Mouse (Mus musculus) kidney, embryonic 16.5 days (tissue): ENCODE data around the gene E330017A01Rik. TPM values are rescaled to one million over a fixed set of nuclear protein-coding genes. Genes with fewer than 3 reads are reported as not detected.

ENCODE experiments used
- ATAC-seq: fragments of 200-750 bp; cut with Nextera tagmentation; 2 replicates; pipeline ENCODE4 v1.8.0; 2017; ENCODE audit warnings: moderate TSS enrichment; ENCODE audit not compliant: low FRiP score, low TSS enrichment
- H3K27ac ChIP-seq: fragments of 300-500 bp; sonication (generic); 2 replicates; pipeline ENCODE4 v1.5.1; 2014; ENCODE audit warnings: low read length
- H3K27me3 ChIP-seq: fragments of 300-500 bp; sonication (generic); 2 replicates; pipeline ENCODE4 v1.6.1; 2014; ENCODE audit warnings: low read length, control low read depth, mixed read lengths; ENCODE audit not compliant: insufficient read depth
- H3K36me3 ChIP-seq: fragments of 300-500 bp; sonication (generic); 2 replicates; pipeline ENCODE4 v1.6.1; 2014; ENCODE audit warnings: low read length, control low read depth, mixed read lengths; ENCODE audit not compliant: insufficient read depth
- H3K4me1 ChIP-seq: fragments of 300-500 bp; sonication (generic); 2 replicates; pipeline ENCODE4 v1.6.1; 2014; ENCODE audit warnings: low read length, control low read depth, mixed read lengths; ENCODE audit not compliant: insufficient read depth
- H3K4me2 ChIP-seq: fragments of 300-500 bp; sonication (generic); replicated peaks from 2 replicates; pipeline ENCODE4 v1.6.1; 2014; ENCODE audit warnings: low read depth, low read length
- H3K4me3 ChIP-seq: fragments of 300-500 bp; sonication (generic); 2 replicates; pipeline ENCODE4 v1.5.1; 2014; ENCODE audit warnings: mild to moderate bottlenecking, low read length
- H3K9ac ChIP-seq: fragments of 300-500 bp; sonication (generic); replicated peaks from 2 replicates; pipeline ENCODE4 v1.6.1; 2014; ENCODE audit warnings: low read length
- H3K9me3 ChIP-seq: fragments of 300-500 bp; sonication (generic); 2 replicates; pipeline ENCODE4 v1.6.1; 2016; ENCODE audit warnings: low read length, control low read depth
- WGBS: fragments of 180-500 bp; shearing (Covaris S2); extraction: QIAGEN DNeasy Blood & Tissue Kit; methylation state at CpG from one replicate; pipeline ENCODE4 v1.1.7; 2014; 5-methylcytosine and 5-hydroxymethylcytosine counted together
- polyA plus RNA-seq: library from polyadenylated mRNA; unstranded; fragments of >200 nt; fragmentation: Nextera tagmentation; extraction: Ambion mirVana; gene quantifications from 2 replicates; pipeline ENCODE4 v1.2.1, GENCODE M21; 2015

E330017A01Rik gene
- polyA plus RNA-seq: not detected in 2 replicates

DNA sequence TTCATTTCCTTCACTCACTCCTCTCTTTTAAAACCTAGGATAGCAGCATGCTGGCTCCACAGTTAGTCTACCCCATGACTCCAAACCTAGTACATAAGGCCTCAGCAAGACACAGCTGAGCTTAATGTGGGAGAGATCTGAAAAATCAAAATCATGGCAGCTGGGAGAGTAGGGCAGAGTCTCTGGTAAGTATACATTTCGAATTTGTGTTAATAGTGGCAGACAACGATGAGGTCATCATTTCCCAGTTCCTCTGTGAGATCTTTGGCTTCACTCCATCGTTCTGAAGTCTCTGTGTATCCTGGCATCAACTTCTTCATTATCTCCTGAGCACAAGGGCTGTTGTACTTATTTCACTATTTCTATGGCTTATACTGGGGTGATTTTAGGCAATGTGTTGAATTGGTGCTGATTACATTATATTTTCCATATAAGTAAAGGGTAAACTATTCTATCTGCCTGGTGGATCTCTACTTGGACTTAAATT lies at the start of gene E330017A01Rik:
E330017A01Rik (minus strand) TSS at position 51 of the 487 bp plus-strand sequence.
- H3K4me3 ChIP-seq: no peak within 1 kb of the TSS
- no peak within 1 kb of the TSS for H3K4me2 ChIP-seq
- no peaks in the 10 kb centered on the region for H3K9me3 ChIP-seq
- no peaks in the 10 kb centered on the region for H3K27me3 ChIP-seq
- H3K36me3 ChIP-seq: no peaks in the 10 kb centered on the region
- H3K27ac ChIP-seq: no peak within 1 kb of the TSS
- no peak within 1 kb of the TSS for H3K9ac ChIP-seq
- no peak for ATAC-seq
- no peaks in the 10 kb centered on the region for H3K4me1 ChIP-seq
- WGBS: 84% methylated on average over 3 of the region's 3 CpGs

DNA sequence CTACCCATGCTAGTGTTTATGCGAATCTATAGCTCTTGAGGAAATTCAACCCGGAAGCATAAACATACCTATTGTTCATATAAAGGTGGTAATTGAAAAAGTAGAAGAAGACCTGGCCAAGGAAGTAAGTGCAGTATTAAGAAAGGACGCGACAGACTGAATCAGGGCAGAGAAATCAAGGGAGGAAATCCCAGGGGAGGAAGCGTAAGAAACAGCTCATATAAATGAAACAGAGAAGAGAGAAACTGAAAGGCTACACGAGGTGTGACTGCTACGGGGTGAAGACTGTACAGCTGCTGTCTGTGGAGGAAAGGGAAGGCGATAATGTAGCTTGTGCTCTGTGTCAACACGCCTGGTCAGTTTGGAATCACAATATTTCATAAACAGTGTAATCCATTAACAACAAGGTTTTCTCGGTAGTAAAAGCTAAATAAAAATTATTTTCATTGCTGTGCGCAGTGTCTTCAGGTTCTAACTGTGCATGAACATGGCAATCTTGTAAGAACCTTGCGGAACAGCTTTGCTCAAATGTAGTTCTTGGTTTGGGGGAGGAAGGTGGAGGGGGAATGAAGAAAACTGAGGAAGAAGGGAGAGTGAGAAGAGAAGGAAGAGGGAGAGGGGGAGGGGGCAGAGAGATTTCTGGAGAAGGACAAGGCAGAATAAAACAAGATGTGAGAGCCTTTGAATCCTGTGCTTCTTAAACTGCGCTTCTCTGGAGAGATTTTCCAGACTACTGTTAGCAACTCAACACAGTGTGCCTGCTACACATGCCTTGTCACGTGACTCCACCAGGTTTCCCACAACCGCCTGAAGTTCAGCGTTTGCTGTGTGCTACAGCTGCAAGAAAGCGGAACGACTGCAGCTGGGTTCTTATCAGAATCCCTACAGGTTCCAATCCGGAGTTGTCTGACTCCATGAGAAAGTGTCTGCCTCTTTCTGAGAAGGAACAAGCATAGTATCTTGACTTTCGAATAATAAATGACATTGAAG lies 47.3 kb upstream of the E330017A01Rik start:
- H3K36me3 ChIP-seq: peaks cover 3% of the 10 kb centered on the region; the same call in 1 of the 2 replicates
- no peak overlapping the region for H3K4me2 ChIP-seq
- H3K9me3 ChIP-seq: no peaks in the 10 kb centered on the region
- no peak overlapping the region for H3K27ac ChIP-seq
- H3K9ac ChIP-seq: no peak overlapping the region
- no peaks in the 10 kb centered on the region for H3K4me1 ChIP-seq
- H3K4me3 ChIP-seq: no peak overlapping the region
- ATAC-seq: no peak
- no peaks in the 10 kb centered on the region for H3K27me3 ChIP-seq
- 69% methylated on average over 20 of the region's 20 CpGs for WGBS

- H3K9me3 ChIP-seq: no peaks in the 10 kb centered on the region
- peaks cover 6% of the 10 kb centered on the region; the same call in 1 of the 2 replicates for H3K36me3 ChIP-seq
- no peak overlapping the region for H3K27ac ChIP-seq
- H3K27me3 ChIP-seq: no peaks in the 10 kb centered on the region
- ATAC-seq: no peak
- no peak overlapping the region for H3K9ac ChIP-seq
- no peak overlapping the region for H3K4me2 ChIP-seq
- H3K4me1 ChIP-seq: no peaks in the 10 kb centered on the region
- H3K4me3 ChIP-seq: no peak overlapping the region
Observed at GRCm38 (mm10) chr16:58684537-58684936, 46.0 kb upstream of the E330017A01Rik start.

- Histone ChIP-seq H3K9me3 (no peaks in the 10 kb centered on the region), H3K9ac (no peak overlapping the region), H3K4me3 (no peak overlapping the region), H3K4me1 (no peaks in the 10 kb centered on the region), H3K27me3 (no peaks in the 10 kb centered on the region), H3K27ac (no peak overlapping the region), H3K36me3 (peaks cover 6% of the 10 kb centered on the region; the same call in 1 of the 2 replicates), H3K4me2 (no peak overlapping the region)
- ATAC-seq: no peak
- 94% methylated on average over 4 of the region's 4 CpGs for WGBS
Observed at GRCm38 (mm10) chr16:58683911-58684310, 45.4 kb upstream of the E330017A01Rik start.

DNA sequence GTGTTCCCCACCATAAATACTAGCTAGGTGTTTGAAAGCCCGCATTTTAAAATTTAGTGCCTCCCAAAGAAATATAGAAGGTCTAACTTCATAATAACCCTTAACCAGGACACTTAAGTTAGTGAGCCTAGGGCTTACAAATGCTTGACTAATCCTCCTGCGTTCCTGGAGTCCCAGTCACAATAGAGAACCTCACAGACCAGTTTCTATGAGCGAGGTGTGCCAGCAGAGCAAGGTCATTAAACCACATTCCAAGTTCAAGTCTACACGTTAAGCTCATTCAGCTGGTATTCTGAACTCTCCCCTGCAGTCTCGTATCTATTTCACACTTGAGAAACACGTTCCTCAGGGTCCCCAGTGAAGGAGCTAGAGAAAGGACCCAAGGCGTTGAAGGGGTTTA lies 44.3 kb upstream of the E330017A01Rik start:
- WGBS: 79% methylated on average over 7 of the region's 7 CpGs
- Histone ChIP-seq H3K36me3 (peaks cover 13% of the 10 kb centered on the region), H3K4me3 (no peak overlapping the region), H3K27me3 (no peaks in the 10 kb centered on the region), H3K4me2 (no peak overlapping the region), H3K27ac (no peak overlapping the region), H3K4me1 (no peaks in the 10 kb centered on the region), H3K9ac (no peak overlapping the region), H3K9me3 (no peaks in the 10 kb centered on the region)
- ATAC-seq: no peak

DNA sequence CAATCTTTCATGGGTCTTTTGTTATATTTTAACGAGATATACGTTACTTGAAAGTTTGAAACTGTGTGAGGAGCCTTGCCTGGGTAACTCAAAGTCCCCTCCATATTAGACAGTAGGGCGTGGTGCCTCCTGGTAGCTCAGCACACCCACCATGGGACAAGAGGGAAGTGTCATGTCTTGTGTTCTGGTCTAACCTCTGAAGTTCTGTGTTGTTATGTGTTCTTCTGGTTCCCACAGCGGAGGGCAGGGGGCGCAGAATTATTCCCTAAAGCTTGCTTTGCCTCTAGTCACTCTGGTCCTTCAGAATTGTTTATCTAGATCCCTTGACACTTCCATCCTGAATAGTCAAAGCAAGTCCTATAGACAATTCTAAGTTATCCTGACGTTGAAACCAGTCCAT lies 43.5 kb upstream of the E330017A01Rik start:
- Histone ChIP-seq H3K27me3 (no peaks in the 10 kb centered on the region), H3K36me3 (peaks cover 17% of the 10 kb centered on the region), H3K4me3 (no peak overlapping the region), H3K27ac (no peak overlapping the region), H3K4me1 (no peaks in the 10 kb centered on the region), H3K4me2 (no peak overlapping the region), H3K9me3 (no peaks in the 10 kb centered on the region), H3K9ac (no peak overlapping the region)
- 91% methylated on average over 6 of the region's 6 CpGs for WGBS
- ATAC-seq: no peak

DNA sequence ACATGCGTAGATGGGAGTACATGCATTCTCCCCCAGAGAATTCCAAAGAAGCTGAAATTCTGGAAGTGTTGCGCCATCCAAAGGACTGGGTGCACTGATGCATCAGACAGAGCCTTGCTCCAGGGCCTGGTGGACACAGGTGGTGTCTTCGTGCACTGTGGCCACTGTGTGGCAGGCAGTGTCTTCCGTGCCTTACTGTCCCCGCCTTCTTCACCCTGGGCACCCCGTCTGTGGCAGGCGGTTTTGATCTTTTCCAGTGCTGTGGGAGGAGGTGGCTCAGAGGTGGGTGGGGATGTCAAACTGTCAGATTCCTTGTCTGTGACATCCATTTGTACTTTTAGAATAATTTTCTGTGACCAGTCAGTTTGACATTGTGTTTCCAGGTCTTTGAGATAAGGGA lies 40.1 kb upstream of the E330017A01Rik start:
- Histone ChIP-seq H3K4me1 (no peaks in the 10 kb centered on the region), H3K27me3 (no peaks in the 10 kb centered on the region), H3K36me3 (peaks cover 39% of the 10 kb centered on the region), H3K9me3 (no peaks in the 10 kb centered on the region), H3K27ac (no peak overlapping the region), H3K9ac (no peak overlapping the region), H3K4me3 (no peak overlapping the region), H3K4me2 (no peak overlapping the region)
- no peak for ATAC-seq
- WGBS: 83% methylated on average over 7 of the region's 7 CpGs

DNA sequence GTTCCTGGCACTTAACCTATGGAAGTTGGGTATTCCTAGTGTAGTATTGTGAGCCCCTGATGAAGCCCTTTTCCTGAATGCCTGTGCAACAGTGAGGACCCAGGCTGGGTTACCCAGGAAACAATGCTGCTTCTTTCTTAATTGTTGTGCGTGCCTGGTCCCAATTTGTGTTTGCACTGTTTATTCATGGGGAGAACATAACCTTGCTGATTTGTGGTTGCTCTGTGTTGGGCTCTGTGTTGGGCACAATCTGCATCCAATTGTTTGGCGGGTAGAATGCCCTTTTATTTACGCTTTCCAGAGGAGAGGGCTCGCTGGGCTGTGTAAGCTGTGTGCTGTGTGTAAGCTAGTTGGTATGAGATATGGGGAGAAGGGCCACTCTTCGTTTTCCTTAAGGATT lies 39.0 kb upstream of the E330017A01Rik start:
- peaks cover 42% of the 10 kb centered on the region for H3K36me3 ChIP-seq
- no peak overlapping the region for H3K27ac ChIP-seq
- H3K4me2 ChIP-seq: no peak overlapping the region
- H3K4me3 ChIP-seq: no peak overlapping the region
- H3K27me3 ChIP-seq: no peaks in the 10 kb centered on the region
- no peaks in the 10 kb centered on the region for H3K4me1 ChIP-seq
- no peak for ATAC-seq
- WGBS: 86% methylated on average over 5 of the region's 5 CpGs
- no peaks in the 10 kb centered on the region for H3K9me3 ChIP-seq
- H3K9ac ChIP-seq: no peak overlapping the region

GRCm38 (mm10) chr16:58676633-58677032 lies 38.1 kb upstream of the E330017A01Rik start:
- Histone ChIP-seq H3K27me3 (no peaks in the 10 kb centered on the region), H3K9ac (no peak overlapping the region), H3K4me2 (no peak overlapping the region), H3K9me3 (no peaks in the 10 kb centered on the region), H3K4me1 (0 out of 2 replicates have a peak, but pooled peaks cover 1% of the 10 kb centered on the region), H3K36me3 (peaks cover 42% of the 10 kb centered on the region), H3K4me3 (no peak overlapping the region), H3K27ac (no peak overlapping the region)
- 85% methylated on average over 3 of the region's 3 CpGs for WGBS
- ATAC-seq: no peak

DNA sequence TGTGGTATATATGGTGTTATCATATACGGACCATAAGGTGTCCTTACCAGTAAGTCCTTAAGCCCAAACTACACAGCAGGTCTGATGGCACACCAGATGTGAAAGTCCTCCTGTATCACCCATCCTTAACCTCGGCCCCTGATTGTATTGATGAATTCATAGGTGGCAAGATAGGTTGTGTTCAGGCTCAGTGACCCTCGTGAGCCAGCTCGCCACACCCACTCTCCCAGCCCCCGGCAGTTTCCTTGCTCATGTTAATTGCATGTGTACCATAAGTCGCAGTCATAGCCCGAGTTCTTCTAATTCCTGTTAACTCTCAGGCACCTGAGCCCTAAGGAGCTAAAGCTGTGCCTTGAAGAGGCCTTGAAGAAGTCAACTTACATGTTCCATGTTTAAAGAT lies 37.6 kb upstream of the E330017A01Rik start:
- Histone ChIP-seq H3K27ac (no peak overlapping the region), H3K9ac (no peak overlapping the region), H3K4me3 (no peak overlapping the region), H3K4me2 (no peak overlapping the region), H3K27me3 (no peaks in the 10 kb centered on the region), H3K36me3 (peaks cover 40% of the 10 kb centered on the region), H3K9me3 (no peaks in the 10 kb centered on the region), H3K4me1 (peaks cover 6% of the 10 kb centered on the region)
- 84% methylated on average over 7 of the region's 7 CpGs for WGBS
- no peak for ATAC-seq
